Mouse (Mus musculus): ENCODE data around the gene Gpr39.
"Not testable (repeated sequence)": the region's sequence is repeated elsewhere in the genome, so short reads cannot be mapped to it uniquely, and the experiment has no call there.

Gene Gpr39

GRCm38 (mm10) chr1:125676790-125677273 lies at the start of gene Gpr39:
TSS of gene Gpr39 (plus strand) at chr1:125676995.
- DNase-seq (ENCODE audit: low spot score in 2 of 2), result no peak

- DNase-seq (ENCODE audit: low spot score in 2 of 2), result no peak
Observed at GRCm38 (mm10) chr1:125639501-125640253, 37.1 kb upstream of the Gpr39 start.

- DNase-seq (ENCODE audit: low spot score in 2 of 2), result no peak
Observed at GRCm38 (mm10) chr1:125643643-125644042, 33.2 kb upstream of the Gpr39 start.

GRCm38 (mm10) chr1:125646816-125647215 lies 30.0 kb upstream of the Gpr39 start:
- not testable (repeated sequence) for DNase-seq (ENCODE audit: low spot score in 2 of 2)

- DNase-seq (ENCODE audit: low spot score in 2 of 2), result no peak
Observed at GRCm38 (mm10) chr1:125648011-125648410, 28.8 kb upstream of the Gpr39 start.

- no peak for DNase-seq (ENCODE audit: low spot score in 2 of 2)
Observed at GRCm38 (mm10) chr1:125649056-125649455, 27.7 kb upstream of the Gpr39 start.

- DNase-seq (ENCODE audit: low spot score in 2 of 2), result no peak
Observed at GRCm38 (mm10) chr1:125652836-125653594, 23.8 kb upstream of the Gpr39 start.

GRCm38 (mm10) chr1:125657416-125657815 lies 19.4 kb upstream of the Gpr39 start:
- DNase-seq (ENCODE audit: low spot score in 2 of 2), result no peak

GRCm38 (mm10) chr1:125660151-125660550 lies 16.6 kb upstream of the Gpr39 start:
- no peak for DNase-seq (ENCODE audit: low spot score in 2 of 2)

- DNase-seq (ENCODE audit: low spot score in 2 of 2), result no peak
Observed at GRCm38 (mm10) chr1:125660901-125661300, 15.9 kb upstream of the Gpr39 start.

- no peak for DNase-seq (ENCODE audit: low spot score in 2 of 2)
Observed at GRCm38 (mm10) chr1:125662058-125662457, 14.7 kb upstream of the Gpr39 start.

- DNase-seq (ENCODE audit: low spot score in 2 of 2), result no peak
Observed at GRCm38 (mm10) chr1:125662660-125663059, 14.1 kb upstream of the Gpr39 start.

GRCm38 (mm10) chr1:125663104-125663503 lies 13.7 kb upstream of the Gpr39 start:
- no peak for DNase-seq (ENCODE audit: low spot score in 2 of 2)

GRCm38 (mm10) chr1:125665127-125665637 lies 11.6 kb upstream of the Gpr39 start:
- no peak for DNase-seq (ENCODE audit: low spot score in 2 of 2)

- no peak for DNase-seq (ENCODE audit: low spot score in 2 of 2)
Observed at GRCm38 (mm10) chr1:125669035-125669434, 7.8 kb upstream of the Gpr39 start.

- no peak for DNase-seq (ENCODE audit: low spot score in 2 of 2)
Observed at GRCm38 (mm10) chr1:125675186-125675585, 1.6 kb upstream of the Gpr39 start.

- no peak for DNase-seq (ENCODE audit: low spot score in 2 of 2)
Observed at GRCm38 (mm10) chr1:125677286-125677685, 491 bp downstream of the Gpr39 start.

- DNase-seq (ENCODE audit: low spot score in 2 of 2), result no peak
Observed at GRCm38 (mm10) chr1:125679522-125680077, 2.8 kb downstream of the Gpr39 start.

- no peak for DNase-seq (ENCODE audit: low spot score in 2 of 2)
Observed at GRCm38 (mm10) chr1:125684423-125684822, 7.6 kb downstream of the Gpr39 start.

- DNase-seq (ENCODE audit: low spot score in 2 of 2), result no peak
Observed at GRCm38 (mm10) chr1:125685304-125685703, 8.5 kb downstream of the Gpr39 start.

- no peak for DNase-seq (ENCODE audit: low spot score in 2 of 2)
Observed at GRCm38 (mm10) chr1:125687701-125688420, 11.1 kb downstream of the Gpr39 start.

- no peak for DNase-seq (ENCODE audit: low spot score in 2 of 2)
Observed at GRCm38 (mm10) chr1:125693541-125693940, 16.7 kb downstream of the Gpr39 start.
